Mouse (Mus musculus): ENCODE results near the gene Ctsa.

GRCm38 (mm10) chr2:164831029-164831428 lies 1.6 kb upstream of the Ctsa start:
- TF ChIP-seq CTCF (conservative IDR thresholded peaks at IDR 0.05; ENCODE audit: low read length): no peak
- no peak for TF ChIP-seq NANOG (IDR thresholded peaks at IDR 0.05; ENCODE audit: borderline replicate concordance, low read length)

Data from E14TG2a.4 (cell line).